Mouse (Mus musculus): ENCODE results near the gene Metap1.

GRCm38 (mm10) chr3:138495166-138496145 lies 6.1 kb upstream of the Metap1 start:
- TF ChIP-seq CTCF (IDR thresholded peaks at IDR 0.05; ENCODE audit: borderline replicate concordance, insufficient read depth, low read depth, low read length) = no peak
- no peak for TF ChIP-seq POLR2A (IDR thresholded peaks at IDR 0.05; ENCODE audit: borderline replicate concordance, insufficient read depth, low read length)

All from cerebellum, adult 2 months (tissue).